Comparison of ENCODE assay signal across 8 mouse cellular contexts in genomic region chr2:164879568-164880277, GRCm38 (mm10). TPM values are rescaled to one million over a fixed set of nuclear protein-coding genes. Genes with fewer than 3 reads are reported as not detected.
DNase-seq lines count a peak whose midpoint lies in the region; ATAC-seq and TF ChIP-seq lines count a peak whose summit lies in the region.

No protein-coding gene starts in this region.

- peak; percentile 95 for TF ChIP-seq POLR2A in olfactory bulb, adult 2 months (IDR thresholded peaks at IDR 0.05; ENCODE audit: insufficient read depth, low read depth, low read length)

- peak; percentile 97 for DNase-seq in MN1 (ENCODE audit: low spot score)
- DNase-seq in cerebellum, adult 9-10 months: peak; percentile 95
- peak; percentile 98 for DNase-seq in hindbrain, embryonic 10.5 days (ENCODE audit: low spot score)
- DNase-seq in layer of hippocampus, adult 9-10 months (ENCODE audit: low spot score): peak; percentile 88
- DNase-seq in thymus, adult 18-20 months: peak; percentile 89 to 95

- under 1% methylated on average over 68 of the region's 72 CpGs for WGBS in hindbrain, embryonic 10.5 days
- WGBS in lung, embryonic 15.5 days: 1% methylated on average over 59 of the region's 72 CpGs
- WGBS in olfactory bulb, adult 2 months: under 1% methylated on average over 65 of the region's 72 CpGs

- peaks cover 34% of the 10 kb centered on the region for H3K4me1 ChIP-seq in hindbrain, embryonic 10.5 days (replicated peaks)
- peaks cover 29% of the 10 kb centered on the region for H3K4me1 ChIP-seq in lung, embryonic 15.5 days
- peaks cover 10% of the 10 kb centered on the region for H3K4me1 ChIP-seq in olfactory bulb, adult 2 months (ENCODE audit: control insufficient read depth, insufficient read depth, low read length)

- no peaks in the 10 kb centered on the region for H3K9me3 ChIP-seq in hindbrain, embryonic 10.5 days
- no peaks in the 10 kb centered on the region for H3K9me3 ChIP-seq in lung, embryonic 15.5 days

- ATAC-seq in frontal cortex, adult (ENCODE audit: low TSS enrichment): peak; percentile 85
- peak; percentile 89 for ATAC-seq in lung, embryonic 15.5 days (ENCODE audit: borderline replicate concordance, extremely low read depth, low FRiP score, low TSS enrichment)

- peak overlapping the region; percentile 100 for H3K9ac ChIP-seq in lung, embryonic 15.5 days

- H3K36me3 ChIP-seq in hindbrain, embryonic 10.5 days: peaks cover 30% of the 10 kb centered on the region
- H3K36me3 ChIP-seq in lung, embryonic 15.5 days: peaks cover 19% of the 10 kb centered on the region

- TF ChIP-seq CTCF in olfactory bulb, adult 2 months (IDR thresholded peaks at IDR 0.05; ENCODE audit: insufficient read depth, low read depth, low read length): no peak

- no peaks in the 10 kb centered on the region for H3K27me3 ChIP-seq in hindbrain, embryonic 10.5 days (ENCODE audit: insufficient read depth, poor library complexity, severe bottlenecking)
- no peaks in the 10 kb centered on the region for H3K27me3 ChIP-seq in lung, embryonic 15.5 days

- peak overlapping the region; percentile 100 for H3K27ac ChIP-seq in hindbrain, embryonic 10.5 days
- H3K27ac ChIP-seq in lung, embryonic 15.5 days: peak overlapping the region; percentile 100
- peak overlapping the region; percentile 98 for H3K27ac ChIP-seq in olfactory bulb, adult 2 months (ENCODE audit: insufficient read depth, low read depth, low read length)

- H3K4me2 ChIP-seq in lung, embryonic 15.5 days: peak overlapping the region; percentile 85

- H3K4me3 ChIP-seq in hindbrain, embryonic 10.5 days: peak overlapping the region; percentile 84
- H3K4me3 ChIP-seq in lung, embryonic 15.5 days: peak overlapping the region; percentile 93
- peak overlapping the region; percentile 73 for H3K4me3 ChIP-seq in olfactory bulb, adult 2 months (ENCODE audit: insufficient read depth, low read depth, low read length)

RNA-seq across cellular contexts. Expression of gene Pcif1, which starts 0.6 kb away (rescaled TPM):
- 76.1 and 88.4 TPM in 2 replicates for polyA plus RNA-seq in hindbrain, embryonic 10.5 days (2016; fragmentation: Nextera tagmentation; extraction: Ambion mirVana)
- polyA plus RNA-seq in lung, embryonic 15.5 days (2015; fragmentation: Nextera tagmentation; extraction: Ambion mirVana): 74.4 and 75.2 TPM in 2 replicates
- not detected in 2 replicates for polyA plus RNA-seq in olfactory bulb, adult 2 months (2012; ENCODE audit: insufficient read depth, insufficient read length, low replicate concordance, missing spikeins)

RNA-seq across cellular contexts. Expression of gene Pltp, which starts 22.2 kb away (rescaled TPM):
- polyA plus RNA-seq in hindbrain, embryonic 10.5 days (2016; fragmentation: Nextera tagmentation; extraction: Ambion mirVana): 47.2 and 78.1 TPM in 2 replicates
- 149 and 169 TPM in 2 replicates for polyA plus RNA-seq in lung, embryonic 15.5 days (2015; fragmentation: Nextera tagmentation; extraction: Ambion mirVana)
- not detected in 2 replicates for polyA plus RNA-seq in olfactory bulb, adult 2 months (2012; ENCODE audit: insufficient read depth, insufficient read length, low replicate concordance, missing spikeins)

RNA-seq across cellular contexts. Expression of gene Zfp335, which starts 31.8 kb away (rescaled TPM):
- polyA plus RNA-seq in hindbrain, embryonic 10.5 days (2016; fragmentation: Nextera tagmentation; extraction: Ambion mirVana): 15.3 and 18.4 TPM in 2 replicates
- 12.4 and 13.2 TPM in 2 replicates for polyA plus RNA-seq in lung, embryonic 15.5 days (2015; fragmentation: Nextera tagmentation; extraction: Ambion mirVana)
- not detected in 2 replicates for polyA plus RNA-seq in olfactory bulb, adult 2 months (2012; ENCODE audit: insufficient read depth, insufficient read length, low replicate concordance, missing spikeins)

RNA-seq across cellular contexts. Expression of gene Neurl2, which starts 46.5 kb away (rescaled TPM):
- polyA plus RNA-seq in hindbrain, embryonic 10.5 days (2016; fragmentation: Nextera tagmentation; extraction: Ambion mirVana): 4.3 and 5.1 TPM in 2 replicates
- polyA plus RNA-seq in lung, embryonic 15.5 days (2015; fragmentation: Nextera tagmentation; extraction: Ambion mirVana): 6.6 and 7.5 TPM in 2 replicates
- polyA plus RNA-seq in olfactory bulb, adult 2 months (2012; ENCODE audit: insufficient read depth, insufficient read length, low replicate concordance, missing spikeins): not detected in 2 replicates

RNA-seq across cellular contexts. Expression of gene Ctsa, which starts 47.0 kb away (rescaled TPM):
- polyA plus RNA-seq in hindbrain, embryonic 10.5 days (2016; fragmentation: Nextera tagmentation; extraction: Ambion mirVana): 98.2 and 104 TPM in 2 replicates
- polyA plus RNA-seq in lung, embryonic 15.5 days (2015; fragmentation: Nextera tagmentation; extraction: Ambion mirVana): 131 and 139 TPM in 2 replicates
- polyA plus RNA-seq in olfactory bulb, adult 2 months (2012; ENCODE audit: insufficient read depth, insufficient read length, low replicate concordance, missing spikeins): not detected in 2 replicates

Comparison
In these comparisons a context has a peak if more than half of its experiments do, and no peak if none do; other contexts are left out.
1. Peak in every context shown above with its lines: DNase-seq, ATAC-seq, H3K4me3 ChIP-seq and H3K27ac ChIP-seq.